Mouse (Mus musculus) megakaryocyte, embryonic 14.5 days (primary cell): ENCODE measurements at regions not wholly inside any gene's neighbourhood (a gene's known extent, or its start where the extent isn't known, plus 50 kb on each side); places are given as distances from the start of the nearest gene placed in this dataset.
"Not testable (repeated sequence)": the region's sequence is repeated elsewhere in the genome, so short reads cannot be mapped to it uniquely, and the experiment has no call there.

Experiments
- FLI1 ChIP-seq: IDR thresholded peaks from 2 replicates; pipeline ENCODE4 v1.6.1; 2012; ENCODE audit warnings: low read length, inconsistent platforms, mixed read lengths
- GATA1 ChIP-seq: IDR thresholded peaks from 3 replicates; pipeline ENCODE4 v1.6.1; 2012; ENCODE audit warnings: mixed read lengths, low read length, inconsistent platforms, borderline replicate concordance

- TF ChIP-seq GATA1, FLI1: not testable (repeated sequence)
These were observed 206.7 kb downstream of the Fam43a start for GRCm38 (mm10) chr16:30806206-30806605.
